Mouse (Mus musculus): ENCODE data around the gene Spag9. TPM values are rescaled to one million over a fixed set of nuclear protein-coding genes. Genes with fewer than 3 reads are reported as not detected.

The Spag9 gene
- polyA plus RNA-seq, 1 experiment, result 12.6 TPM

DNA sequence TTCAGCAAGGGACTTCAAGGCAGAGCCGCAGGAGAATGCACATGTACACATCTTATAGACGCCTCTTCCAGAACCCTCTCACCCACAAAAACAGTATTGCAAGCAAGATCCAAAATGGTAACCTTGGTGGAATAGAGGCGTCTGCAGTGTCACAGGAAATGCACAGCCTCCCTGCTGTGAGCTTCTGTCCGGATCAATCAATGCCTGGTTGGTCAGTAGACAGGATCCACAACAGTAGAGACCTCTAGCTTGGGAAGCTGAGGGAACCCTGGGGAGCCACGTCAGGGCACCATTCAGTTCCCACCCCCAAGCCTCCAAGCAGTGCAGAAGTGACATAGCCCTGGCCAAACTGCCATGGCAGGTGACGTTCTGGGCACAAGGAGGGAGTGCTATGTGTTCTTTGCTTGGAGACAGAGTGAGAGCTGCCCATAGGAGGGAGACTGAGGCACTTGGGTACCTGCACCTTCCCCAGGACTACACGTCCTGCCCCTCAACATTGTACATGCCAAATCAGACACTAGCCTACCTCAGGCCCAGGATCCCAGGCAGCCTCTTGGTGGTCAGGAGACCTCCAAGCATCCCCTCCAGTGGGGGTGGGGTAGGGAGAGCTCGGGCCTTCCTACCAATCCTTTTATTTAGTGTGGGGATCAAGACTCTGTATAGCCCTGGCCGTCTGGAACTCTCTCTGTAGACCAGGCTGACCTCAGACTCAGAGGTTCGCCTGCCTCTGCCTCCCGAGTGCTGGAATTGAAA, 151.0 kb downstream of the Spag9 start:
- TF ChIP-seq MYOG (IDR thresholded peaks at IDR 0.05; ENCODE audit: control insufficient read depth, extremely low read depth, insufficient read length), result no peak
- no peak for TF ChIP-seq MYOD1 (IDR thresholded peaks at IDR 0.05; ENCODE audit: control insufficient read depth, insufficient read length, low read depth)
- TF ChIP-seq CEBPB (IDR thresholded peaks at IDR 0.05; ENCODE audit: low read depth), result no peak
- no peak for TF ChIP-seq MAX (IDR thresholded peaks at IDR 0.05)
- TF ChIP-seq FOSL1 (IDR thresholded peaks at IDR 0.05; ENCODE audit: insufficient read depth, low read length, poor library complexity, severe bottlenecking), result no peak
- no peak for TF ChIP-seq CTCF (IDR thresholded peaks at IDR 0.05; ENCODE audit: control insufficient read depth, insufficient read depth, insufficient read length)
- no peak for TF ChIP-seq USF1 (IDR thresholded peaks at IDR 0.05; ENCODE audit: low read depth)
- H3K4me3 ChIP-seq (ENCODE audit: insufficient read depth, poor library complexity, severe bottlenecking), result no peak overlapping the region
- no peaks in the 10 kb centered on the region for H3K27me3 ChIP-seq (ENCODE audit: control insufficient read depth, insufficient read depth, insufficient read length)
- H3K36me3 ChIP-seq (ENCODE audit: control insufficient read depth, insufficient read depth), result no peaks in the 10 kb centered on the region
- no peaks in the 10 kb centered on the region for H3K79me2 ChIP-seq (ENCODE audit: control insufficient read depth, insufficient read depth)
- H3ac ChIP-seq (ENCODE audit: control insufficient read depth, insufficient read length, low read depth), result no peak overlapping the region
- no peaks in the 10 kb centered on the region for H3K79me3 ChIP-seq (ENCODE audit: low read depth)

DNA sequence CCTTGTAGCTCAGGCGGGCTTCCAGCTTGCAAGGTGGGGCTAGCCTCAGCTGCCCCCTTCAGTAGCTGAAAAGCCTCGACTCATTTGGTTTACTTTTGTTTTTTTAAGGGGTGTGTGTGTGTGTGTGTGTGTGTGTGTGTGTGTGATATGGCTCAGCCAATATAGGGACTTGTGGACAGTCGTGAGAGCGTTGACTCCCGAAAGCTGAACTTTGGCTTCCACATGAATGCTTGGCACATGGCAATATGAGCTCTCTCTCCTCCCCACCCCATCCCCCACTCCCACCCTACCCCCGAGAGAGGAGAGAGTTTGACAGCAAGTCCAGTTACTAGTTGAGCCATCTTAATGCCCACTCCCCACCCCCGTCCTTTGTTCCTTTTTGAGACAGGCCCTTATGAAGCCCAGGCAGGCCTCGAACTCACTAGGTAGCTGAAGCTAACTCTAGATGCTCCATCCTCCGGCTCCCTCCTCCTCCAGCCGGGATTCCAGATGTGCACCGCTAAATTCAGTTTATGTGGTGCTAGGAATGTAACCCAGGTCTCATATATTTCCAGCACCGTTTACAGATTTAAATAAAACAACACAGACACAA, 152.3 kb downstream of the Spag9 start:
- no peak for TF ChIP-seq CEBPB (IDR thresholded peaks at IDR 0.05; ENCODE audit: low read depth)
- no peak for TF ChIP-seq MAX (IDR thresholded peaks at IDR 0.05)
- no peak for TF ChIP-seq MYOG (IDR thresholded peaks at IDR 0.05; ENCODE audit: control insufficient read depth, extremely low read depth, insufficient read length)
- TF ChIP-seq MYOD1 (IDR thresholded peaks at IDR 0.05; ENCODE audit: control insufficient read depth, insufficient read length, low read depth), result no peak
- no peak for TF ChIP-seq USF1 (IDR thresholded peaks at IDR 0.05; ENCODE audit: low read depth)
- no peak for TF ChIP-seq CTCF (IDR thresholded peaks at IDR 0.05; ENCODE audit: control insufficient read depth, insufficient read depth, insufficient read length)
- no peak for TF ChIP-seq FOSL1 (IDR thresholded peaks at IDR 0.05; ENCODE audit: insufficient read depth, low read length, poor library complexity, severe bottlenecking)
- Histone ChIP-seq H3K79me2 (ENCODE audit: control insufficient read depth, insufficient read depth) (no peaks in the 10 kb centered on the region), H3ac (ENCODE audit: control insufficient read depth, insufficient read length, low read depth) (no peak overlapping the region), H3K36me3 (ENCODE audit: control insufficient read depth, insufficient read depth) (no peaks in the 10 kb centered on the region), H3K27me3 (ENCODE audit: control insufficient read depth, insufficient read depth, insufficient read length) (no peaks in the 10 kb centered on the region), H3K4me3 (ENCODE audit: insufficient read depth, poor library complexity, severe bottlenecking) (no peak overlapping the region), H3K79me3 (ENCODE audit: low read depth) (no peaks in the 10 kb centered on the region)

DNA sequence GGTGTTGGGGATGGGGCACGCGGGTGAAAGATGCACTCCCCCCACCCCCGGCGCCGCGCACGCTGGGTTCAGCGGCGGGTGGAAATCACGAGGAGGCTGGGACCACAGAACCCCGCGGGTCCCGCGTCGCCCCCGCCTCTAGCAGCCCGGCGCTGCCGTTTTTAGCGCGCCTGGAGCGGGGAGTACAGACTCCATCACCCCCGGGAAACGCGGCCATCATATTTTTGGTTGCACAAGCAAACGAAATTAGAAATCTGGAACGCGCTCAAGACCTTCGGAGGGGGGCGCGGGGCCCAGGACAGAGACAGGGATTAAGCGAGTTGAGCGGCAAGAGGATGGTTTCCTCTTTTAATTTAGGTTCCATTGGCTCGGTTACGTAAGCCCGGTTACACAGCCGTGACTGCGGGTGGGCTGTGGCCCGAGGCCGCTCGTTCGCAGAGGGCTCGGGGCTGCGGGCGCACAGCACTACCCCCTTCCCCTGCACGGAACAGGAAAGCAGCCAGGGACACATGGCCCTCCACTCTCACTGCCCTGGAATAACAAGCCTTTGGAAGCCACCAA, 153.1 kb downstream of the Spag9 start:
- Histone ChIP-seq H3ac (ENCODE audit: control insufficient read depth, insufficient read length, low read depth) (peak overlapping the region; percentile 15), H3K27me3 (ENCODE audit: control insufficient read depth, insufficient read depth, insufficient read length) (no peaks in the 10 kb centered on the region), H3K79me3 (ENCODE audit: low read depth) (no peaks in the 10 kb centered on the region), H3K36me3 (ENCODE audit: control insufficient read depth, insufficient read depth) (no peaks in the 10 kb centered on the region), H3K4me3 (ENCODE audit: insufficient read depth, poor library complexity, severe bottlenecking) (no peak overlapping the region), H3K79me2 (ENCODE audit: control insufficient read depth, insufficient read depth) (no peaks in the 10 kb centered on the region)
- no peak for TF ChIP-seq MAX (IDR thresholded peaks at IDR 0.05)
- TF ChIP-seq CEBPB (IDR thresholded peaks at IDR 0.05; ENCODE audit: low read depth), result no peak
- no peak for TF ChIP-seq USF1 (IDR thresholded peaks at IDR 0.05; ENCODE audit: low read depth)
- no peak for TF ChIP-seq CTCF (IDR thresholded peaks at IDR 0.05; ENCODE audit: control insufficient read depth, insufficient read depth, insufficient read length)

DNA sequence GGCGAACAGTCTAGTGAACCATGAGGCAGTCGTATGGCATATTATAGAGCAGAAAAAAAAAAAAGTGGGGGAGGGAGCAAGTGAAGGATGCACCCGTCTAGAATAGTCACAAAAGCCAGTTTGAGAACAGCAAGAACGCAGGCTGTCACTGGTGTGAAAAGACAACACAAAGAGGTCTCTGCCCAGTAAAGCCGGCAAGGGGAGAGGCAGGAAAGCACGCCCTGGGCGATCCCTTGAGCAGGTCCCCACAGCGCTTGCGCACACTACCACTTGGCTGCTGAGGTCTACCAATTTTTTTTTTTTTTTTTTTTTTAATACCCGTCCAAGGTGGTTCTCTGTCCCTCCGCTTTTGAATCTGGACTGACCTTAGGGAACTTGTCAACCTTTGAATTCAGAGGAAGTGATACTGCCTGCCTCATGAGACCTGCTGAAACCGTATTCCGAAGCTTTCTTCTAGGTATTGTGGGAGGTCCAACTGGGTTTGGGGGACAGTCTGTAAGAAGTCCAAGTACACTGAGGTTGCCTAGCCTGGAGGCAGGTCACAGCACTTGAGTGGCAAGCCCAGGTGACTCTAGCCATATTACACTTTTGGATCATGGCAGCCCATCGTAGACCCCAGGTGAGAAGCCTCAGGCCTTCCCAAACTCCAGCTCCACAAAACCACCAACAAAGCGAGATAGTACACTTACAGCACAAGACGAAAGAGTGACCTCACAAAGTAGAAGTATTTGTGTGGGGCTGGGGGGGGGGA, 153.8 kb downstream of the Spag9 start:
- no peak overlapping the region for H3ac ChIP-seq (ENCODE audit: control insufficient read depth, insufficient read length, low read depth)
- no peaks in the 10 kb centered on the region for H3K79me3 ChIP-seq (ENCODE audit: low read depth)
- no peaks in the 10 kb centered on the region for H3K36me3 ChIP-seq (ENCODE audit: control insufficient read depth, insufficient read depth)
- TF ChIP-seq CTCF (IDR thresholded peaks at IDR 0.05; ENCODE audit: control insufficient read depth, insufficient read depth, insufficient read length), result no peak
- TF ChIP-seq MAX (IDR thresholded peaks at IDR 0.05), result no peak
- TF ChIP-seq MYOG (IDR thresholded peaks at IDR 0.05; ENCODE audit: control insufficient read depth, extremely low read depth, insufficient read length), result no peak
- TF ChIP-seq CEBPB (IDR thresholded peaks at IDR 0.05; ENCODE audit: low read depth), result no peak
- no peak for TF ChIP-seq MYOD1 (IDR thresholded peaks at IDR 0.05; ENCODE audit: control insufficient read depth, insufficient read length, low read depth)
- TF ChIP-seq FOSL1 (IDR thresholded peaks at IDR 0.05; ENCODE audit: insufficient read depth, low read length, poor library complexity, severe bottlenecking), result no peak
- TF ChIP-seq USF1 (IDR thresholded peaks at IDR 0.05; ENCODE audit: low read depth), result no peak
- H3K4me3 ChIP-seq (ENCODE audit: insufficient read depth, poor library complexity, severe bottlenecking), result no peak overlapping the region
- H3K27me3 ChIP-seq (ENCODE audit: control insufficient read depth, insufficient read depth, insufficient read length), result no peaks in the 10 kb centered on the region
- H3K79me2 ChIP-seq (ENCODE audit: control insufficient read depth, insufficient read depth), result no peaks in the 10 kb centered on the region

GRCm38 (mm10) chr11:94150519-94151470, 154.9 kb downstream of the Spag9 start:
- Histone ChIP-seq H3K36me3 (ENCODE audit: control insufficient read depth, insufficient read depth) (no peaks in the 10 kb centered on the region), H3K27me3 (ENCODE audit: control insufficient read depth, insufficient read depth, insufficient read length) (no peaks in the 10 kb centered on the region), H3K4me3 (ENCODE audit: insufficient read depth, poor library complexity, severe bottlenecking) (no peak overlapping the region), H3K79me2 (ENCODE audit: control insufficient read depth, insufficient read depth) (no peaks in the 10 kb centered on the region), H3ac (ENCODE audit: control insufficient read depth, insufficient read length, low read depth) (no peak overlapping the region), H3K79me3 (ENCODE audit: low read depth) (no peaks in the 10 kb centered on the region)
- no peak for TF ChIP-seq MYOD1 (IDR thresholded peaks at IDR 0.05; ENCODE audit: control insufficient read depth, insufficient read length, low read depth)
- no peak for TF ChIP-seq MYOG (IDR thresholded peaks at IDR 0.05; ENCODE audit: control insufficient read depth, extremely low read depth, insufficient read length)
- TF ChIP-seq CTCF (IDR thresholded peaks at IDR 0.05; ENCODE audit: control insufficient read depth, insufficient read depth, insufficient read length), result no peak
- TF ChIP-seq CEBPB (IDR thresholded peaks at IDR 0.05; ENCODE audit: low read depth), result no peak
- TF ChIP-seq MAX (IDR thresholded peaks at IDR 0.05), result no peak
- TF ChIP-seq FOSL1 (IDR thresholded peaks at IDR 0.05; ENCODE audit: insufficient read depth, low read length, poor library complexity, severe bottlenecking), result no peak
- no peak for TF ChIP-seq USF1 (IDR thresholded peaks at IDR 0.05; ENCODE audit: low read depth)
